Mouse (Mus musculus): ENCODE results near the gene Ank2.

Ank2 gene

GRCm38 (mm10) chr3:127188086-127188788 lies 310.9 kb downstream of the Ank2 start:
- no peak for DNase-seq (ENCODE audit: extremely low read depth, low read depth)

GRCm38 (mm10) chr3:127187081-127187480 lies 312.1 kb downstream of the Ank2 start:
- no peak for DNase-seq (ENCODE audit: extremely low read depth, low read depth)

GRCm38 (mm10) chr3:127186239-127186638 lies 312.9 kb downstream of the Ank2 start:
- no peak for DNase-seq (ENCODE audit: extremely low read depth, low read depth)

- DNase-seq (ENCODE audit: extremely low read depth, low read depth), result peak; percentile 58
Observed at GRCm38 (mm10) chr3:127183998-127184753, 315.0 kb downstream of the Ank2 start.

- DNase-seq (ENCODE audit: extremely low read depth, low read depth), result no peak
Observed at GRCm38 (mm10) chr3:127172697-127173096, 326.5 kb downstream of the Ank2 start.

GRCm38 (mm10) chr3:127170246-127170645 lies 328.9 kb downstream of the Ank2 start:
- no peak for DNase-seq (ENCODE audit: extremely low read depth, low read depth)

- no peak for DNase-seq (ENCODE audit: extremely low read depth, low read depth)
Observed at GRCm38 (mm10) chr3:127169114-127169513, 330.0 kb downstream of the Ank2 start.

GRCm38 (mm10) chr3:127163749-127164148 lies 335.4 kb downstream of the Ank2 start:
- DNase-seq (ENCODE audit: extremely low read depth, low read depth), result no peak

GRCm38 (mm10) chr3:127161998-127162712 lies 337.0 kb downstream of the Ank2 start:
- no peak for DNase-seq (ENCODE audit: extremely low read depth, low read depth)

- DNase-seq (ENCODE audit: extremely low read depth, low read depth), result no peak
Observed at GRCm38 (mm10) chr3:127161085-127161837, 337.9 kb downstream of the Ank2 start.

GRCm38 (mm10) chr3:127157706-127158105 lies 341.4 kb downstream of the Ank2 start:
- no peak for DNase-seq (ENCODE audit: extremely low read depth, low read depth)

GRCm38 (mm10) chr3:127156080-127156479 lies 343.1 kb downstream of the Ank2 start:
- no peak for DNase-seq (ENCODE audit: extremely low read depth, low read depth)

GRCm38 (mm10) chr3:127153861-127154260 lies 345.3 kb downstream of the Ank2 start:
- DNase-seq (ENCODE audit: extremely low read depth, low read depth), result no peak

- DNase-seq (ENCODE audit: extremely low read depth, low read depth), result no peak
Observed at GRCm38 (mm10) chr3:127153443-127153842, 345.7 kb downstream of the Ank2 start.

- no peak for DNase-seq (ENCODE audit: extremely low read depth, low read depth)
Observed at GRCm38 (mm10) chr3:127148648-127149047, 350.5 kb downstream of the Ank2 start.

GRCm38 (mm10) chr3:127140590-127140989 lies 358.6 kb downstream of the Ank2 start:
- no peak for DNase-seq (ENCODE audit: extremely low read depth, low read depth)

- no peak for DNase-seq (ENCODE audit: extremely low read depth, low read depth)
Observed at GRCm38 (mm10) chr3:127139638-127140037, 359.5 kb downstream of the Ank2 start.

- DNase-seq (ENCODE audit: extremely low read depth, low read depth), result no peak
Observed at GRCm38 (mm10) chr3:127137508-127137907, 361.6 kb downstream of the Ank2 start.

GRCm38 (mm10) chr3:127134062-127134461 lies 365.1 kb downstream of the Ank2 start:
- DNase-seq (ENCODE audit: extremely low read depth, low read depth), result no peak

GRCm38 (mm10) chr3:127131048-127131447 lies 368.1 kb downstream of the Ank2 start:
- no peak for DNase-seq (ENCODE audit: extremely low read depth, low read depth)

- no peak for DNase-seq (ENCODE audit: extremely low read depth, low read depth)
Observed at GRCm38 (mm10) chr3:127130167-127130770, 368.9 kb downstream of the Ank2 start.

Measured in MEL-GATA-1-ER (cell line).